Mouse (Mus musculus) liver, embryonic 11.5 days (tissue): Measurements from ENCODE around the gene Hnrnph3. TPM values are rescaled to one million over a fixed set of nuclear protein-coding genes. Genes with fewer than 3 reads are reported as not detected.

Experiments used
- ATAC-seq: fragments of 200-750 bp; cut with Nextera tagmentation; replicated peaks from 2 replicates; pipeline ENCODE4 v1.8.0; 2017; ENCODE audit warnings: moderate number of reproducible peaks, mild to moderate bottlenecking, moderate TSS enrichment, moderate library complexity; ENCODE audit not compliant: low FRiP score
- DNase-seq: peaks from one replicate; pipeline ENCODE4 v3.0.0-alpha.2; 2017; ENCODE audit warnings: low spot score
- H3K27ac ChIP-seq: fragments of 300-500 bp; sonication (generic); 2 replicates; pipeline ENCODE4 v1.5.1; 2014; ENCODE audit warnings: mild to moderate bottlenecking, low read depth, low read length, control low read depth
- H3K27me3 ChIP-seq: fragments of 300-500 bp; sonication (generic); replicated peaks from 2 replicates; pipeline ENCODE4 v1.6.1; 2014; ENCODE audit warnings: low read length, mixed read lengths; ENCODE audit not compliant: control insufficient read depth, insufficient read depth
- H3K36me3 ChIP-seq: fragments of 300-500 bp; sonication (generic); 2 replicates; pipeline ENCODE4 v1.6.1; 2014; ENCODE audit warnings: mild to moderate bottlenecking, low read length, moderate library complexity, mixed read lengths; ENCODE audit not compliant: control insufficient read depth, insufficient read depth
- H3K4me1 ChIP-seq: fragments of 300-500 bp; sonication (generic); replicated peaks from 2 replicates; pipeline ENCODE4 v1.6.1; 2014; ENCODE audit warnings: low read length, mixed read lengths; ENCODE audit not compliant: control insufficient read depth, insufficient read depth
- H3K4me2 ChIP-seq: fragments of 300-500 bp; sonication (generic); 2 replicates; pipeline ENCODE4 v1.6.1; 2014; ENCODE audit warnings: mild to moderate bottlenecking, control low read depth, moderate library complexity
- H3K4me3 ChIP-seq: fragments of 300-500 bp; sonication (generic); 2 replicates; pipeline ENCODE4 v1.5.1; 2014; ENCODE audit warnings: low read depth, low read length, control low read depth
- H3K9ac ChIP-seq: fragments of 300-500 bp; sonication (generic); 2 replicates; pipeline ENCODE4 v1.6.1; 2014; ENCODE audit warnings: low read depth, low read length, control low read depth
- H3K9me3 ChIP-seq: fragments of 300-500 bp; sonication (generic); 2 replicates; pipeline ENCODE4 v1.6.1; 2016; ENCODE audit warnings: low read length, inconsistent platforms, mixed read lengths; ENCODE audit not compliant: control insufficient read depth
- WGBS: fragments of 180-500 bp; shearing (Covaris S2); extraction: QIAGEN DNeasy Blood & Tissue Kit; methylation state at CpG from one replicate; pipeline ENCODE4 v1.1.7; 2014; 5-methylcytosine and 5-hydroxymethylcytosine counted together
- polyA plus RNA-seq: library from polyadenylated mRNA; unstranded; fragments of >200 nt; fragmentation: Nextera tagmentation; extraction: Ambion mirVana; gene quantifications from 2 replicates; pipeline ENCODE4 v1.2.1, GENCODE M21; 2014

The Hnrnph3 gene
- 52.6 and 57.1 TPM in 2 replicates for polyA plus RNA-seq

DNA sequence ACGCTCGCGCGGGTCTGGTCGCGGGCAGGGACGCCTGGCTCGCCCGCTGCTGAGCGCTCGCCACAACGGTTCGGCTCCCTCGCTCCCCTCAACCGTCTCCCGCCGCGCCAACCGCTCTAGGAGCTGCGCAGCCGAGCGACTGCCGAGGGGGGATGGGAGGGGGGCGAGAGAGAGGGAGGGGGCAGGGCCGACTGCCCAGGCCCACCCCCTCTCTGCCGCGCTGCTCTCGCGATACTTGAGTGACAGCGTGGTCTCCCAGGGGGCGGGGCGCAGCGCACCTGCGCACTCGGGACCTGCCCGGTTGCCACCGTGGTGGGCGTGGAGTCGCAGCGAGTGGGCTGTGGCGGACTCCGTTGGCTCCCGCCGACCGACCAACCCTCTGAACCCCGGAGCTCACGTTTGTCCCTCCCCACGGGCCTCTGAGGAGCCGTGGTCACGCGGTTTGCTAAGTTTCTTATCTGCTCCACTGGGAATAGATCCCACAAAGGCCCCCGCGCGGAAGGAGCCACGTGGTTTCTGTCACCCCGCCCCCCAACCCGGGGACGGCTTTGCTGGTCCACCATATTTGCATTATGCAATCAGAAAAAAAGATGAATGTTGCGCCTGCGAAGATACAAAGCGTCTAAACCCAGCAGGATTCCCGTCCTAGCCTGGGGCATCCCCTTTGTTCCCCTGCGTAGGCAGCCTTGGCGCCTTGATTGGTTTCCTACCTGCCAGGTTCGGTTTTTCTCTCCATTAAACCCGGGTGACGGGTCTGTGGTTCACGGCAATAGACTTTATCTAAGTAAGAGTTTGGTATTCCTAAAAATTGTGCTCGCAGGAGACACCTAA is at the start of gene Hnrnph3, which contains the start of gene Pbld2:
Hnrnph3 (minus strand) TSS at position 469 of the 831 bp plus-strand sequence.
Pbld2 (plus strand) TSS at position 567 of the 831 bp plus-strand sequence.
- peaks cover 15% of the 10 kb centered on the region for H3K4me1 ChIP-seq
- WGBS: under 1% methylated on average over 68 of the region's 69 CpGs

GRCm38 (mm10) chr10:63065988-63066387 is 42.0 kb upstream of the Hnrnph3 start:
- Histone ChIP-seq H3K4me2 (no peak overlapping the region), H3K9ac (no peak overlapping the region), H3K36me3 (no peaks in the 10 kb centered on the region), H3K27me3 (no peaks in the 10 kb centered on the region), H3K9me3 (no peaks in the 10 kb centered on the region), H3K27ac (no peak overlapping the region), H3K4me1 (no peaks in the 10 kb centered on the region), H3K4me3 (no peak overlapping the region)
- 19% methylated on average over 5 of the region's 5 CpGs for WGBS
- ATAC-seq (peak; percentile 56; the same call in 1 of the 2 replicates), DNase-seq (peak; percentile 61)

More for the DNA sequence above, at the start of gene Hnrnph3, which contains the start of gene Pbld2:
- no peaks in the 10 kb centered on the region for H3K36me3 ChIP-seq
- H3K27ac ChIP-seq: peak within 1 kb of the TSS; percentile 99
- H3K27me3 ChIP-seq: no peaks in the 10 kb centered on the region
- no peaks in the 10 kb centered on the region for H3K9me3 ChIP-seq
- peak within 1 kb of the TSS; percentile 99 for H3K9ac ChIP-seq
- peak within 1 kb of the TSS; percentile 73 for H3K4me2 ChIP-seq
- peak within 1 kb of the TSS; percentile 91 for H3K4me3 ChIP-seq
- peak; percentile 100 for DNase-seq
- peak; percentile 93 for ATAC-seq

DNA sequence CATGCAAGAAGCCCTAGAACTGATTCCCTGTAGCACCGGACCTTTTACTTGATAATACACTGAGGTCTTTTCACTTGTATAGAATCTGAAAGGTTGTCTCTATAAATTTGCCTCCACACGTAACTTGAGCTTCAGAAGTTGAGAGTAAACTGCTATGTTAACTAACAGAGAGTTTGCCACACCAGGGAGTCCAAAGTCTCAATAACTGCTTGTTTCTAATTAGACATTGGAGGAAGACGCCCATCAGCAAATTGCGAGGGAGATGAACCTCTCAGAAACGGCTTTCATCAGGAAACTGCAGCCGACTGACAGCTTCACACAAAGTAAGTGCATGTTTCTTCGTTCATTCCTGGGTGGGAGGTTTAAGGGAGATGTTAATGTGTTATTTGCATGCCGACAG is 41.5 kb upstream of the Hnrnph3 start:
- H3K4me1 ChIP-seq: no peaks in the 10 kb centered on the region
- H3K27me3 ChIP-seq: no peaks in the 10 kb centered on the region
- H3K4me3 ChIP-seq: no peak overlapping the region
- no peak for DNase-seq
- no peak overlapping the region for H3K27ac ChIP-seq
- H3K9ac ChIP-seq: no peak overlapping the region
- H3K36me3 ChIP-seq: no peaks in the 10 kb centered on the region
- H3K9me3 ChIP-seq: no peaks in the 10 kb centered on the region
- 64% methylated on average over 8 of the region's 8 CpGs for WGBS
- ATAC-seq: no peak
- no peak overlapping the region for H3K4me2 ChIP-seq

- Histone ChIP-seq H3K27ac (no peak overlapping the region), H3K9me3 (no peaks in the 10 kb centered on the region), H3K4me2 (no peak overlapping the region), H3K4me1 (no peaks in the 10 kb centered on the region), H3K27me3 (no peaks in the 10 kb centered on the region), H3K36me3 (no peaks in the 10 kb centered on the region), H3K9ac (no peak overlapping the region), H3K4me3 (no peak overlapping the region)
- WGBS: 76% methylated on average over 9 of the region's 9 CpGs
- DNase-seq: no peak
- ATAC-seq: no peak
Observed at GRCm38 (mm10) chr10:63064516-63064915, 40.5 kb upstream of the Hnrnph3 start.

- DNase-seq (no peak), ATAC-seq (no peak)
- no peak overlapping the region for H3K4me3 ChIP-seq
- H3K4me1 ChIP-seq: no peaks in the 10 kb centered on the region
- no peak overlapping the region for H3K9ac ChIP-seq
- H3K4me2 ChIP-seq: no peak overlapping the region
- H3K36me3 ChIP-seq: no peaks in the 10 kb centered on the region
- WGBS: 75% methylated on average over 7 of the region's 7 CpGs
- no peaks in the 10 kb centered on the region for H3K9me3 ChIP-seq
- H3K27me3 ChIP-seq: no peaks in the 10 kb centered on the region
- H3K27ac ChIP-seq: no peak overlapping the region
Observed at GRCm38 (mm10) chr10:63063365-63063764, 39.3 kb upstream of the Hnrnph3 start.

GRCm38 (mm10) chr10:63062696-63063095 is 38.7 kb upstream of the Hnrnph3 start:
- ATAC-seq (no peak), DNase-seq (no peak)
- WGBS: 92% methylated on average over 5 of the region's 5 CpGs
- H3K4me2 ChIP-seq: no peak overlapping the region
- H3K9ac ChIP-seq: no peak overlapping the region
- H3K4me3 ChIP-seq: no peak overlapping the region
- H3K36me3 ChIP-seq: no peaks in the 10 kb centered on the region
- H3K27ac ChIP-seq: no peak overlapping the region
- H3K9me3 ChIP-seq: no peaks in the 10 kb centered on the region
- no peaks in the 10 kb centered on the region for H3K4me1 ChIP-seq
- no peaks in the 10 kb centered on the region for H3K27me3 ChIP-seq

GRCm38 (mm10) chr10:63061266-63061665 is 37.2 kb upstream of the Hnrnph3 start:
- H3K27ac ChIP-seq: no peak overlapping the region
- H3K27me3 ChIP-seq: no peaks in the 10 kb centered on the region
- ATAC-seq (no peak), DNase-seq (no peak)
- H3K4me2 ChIP-seq: no peak overlapping the region
- WGBS: 68% methylated on average over 12 of the region's 12 CpGs
- no peaks in the 10 kb centered on the region for H3K4me1 ChIP-seq
- no peaks in the 10 kb centered on the region for H3K9me3 ChIP-seq
- H3K36me3 ChIP-seq: no peaks in the 10 kb centered on the region
- no peak overlapping the region for H3K9ac ChIP-seq
- no peak overlapping the region for H3K4me3 ChIP-seq

GRCm38 (mm10) chr10:63060406-63060805 is 36.4 kb upstream of the Hnrnph3 start:
- no peaks in the 10 kb centered on the region for H3K9me3 ChIP-seq
- no peaks in the 10 kb centered on the region for H3K27me3 ChIP-seq
- no peak overlapping the region for H3K9ac ChIP-seq
- H3K4me3 ChIP-seq: no peak overlapping the region
- no peaks in the 10 kb centered on the region for H3K36me3 ChIP-seq
- DNase-seq (no peak), ATAC-seq (no peak)
- no peaks in the 10 kb centered on the region for H3K4me1 ChIP-seq
- H3K27ac ChIP-seq: no peak overlapping the region
- WGBS: 74% methylated on average over 11 of the region's 11 CpGs
- no peak overlapping the region for H3K4me2 ChIP-seq

GRCm38 (mm10) chr10:63059862-63060261 is 35.8 kb upstream of the Hnrnph3 start, which contains the start of gene Pbld1:
Pbld1 (plus strand) TSS chr10:63060162.
- no peak for DNase-seq
- H3K36me3 ChIP-seq: no peaks in the 10 kb centered on the region
- H3K9ac ChIP-seq: no peak within 1 kb of the TSS
- H3K4me2 ChIP-seq: no peak within 1 kb of the TSS
- no peaks in the 10 kb centered on the region for H3K4me1 ChIP-seq
- ATAC-seq: no peak
- H3K27me3 ChIP-seq: no peaks in the 10 kb centered on the region
- no peaks in the 10 kb centered on the region for H3K9me3 ChIP-seq
- H3K4me3 ChIP-seq: no peak within 1 kb of the TSS
- WGBS: 69% methylated on average over 2 of the region's 2 CpGs
- H3K27ac ChIP-seq: no peak within 1 kb of the TSS
